Mouse (Mus musculus) retina, postnatal 7 days (tissue): ENCODE results near the gene Gm42906.
A peak's percentile ranks its signal among the peaks of the same experiment; 100 is the strongest.

ENCODE experiments used
- DNase-seq: peaks from one replicate; pipeline ENCODE4 v3.0.0-alpha.2; 2012; ENCODE audit warnings: low read depth, low spot score

The Gm42906 gene

DNA sequence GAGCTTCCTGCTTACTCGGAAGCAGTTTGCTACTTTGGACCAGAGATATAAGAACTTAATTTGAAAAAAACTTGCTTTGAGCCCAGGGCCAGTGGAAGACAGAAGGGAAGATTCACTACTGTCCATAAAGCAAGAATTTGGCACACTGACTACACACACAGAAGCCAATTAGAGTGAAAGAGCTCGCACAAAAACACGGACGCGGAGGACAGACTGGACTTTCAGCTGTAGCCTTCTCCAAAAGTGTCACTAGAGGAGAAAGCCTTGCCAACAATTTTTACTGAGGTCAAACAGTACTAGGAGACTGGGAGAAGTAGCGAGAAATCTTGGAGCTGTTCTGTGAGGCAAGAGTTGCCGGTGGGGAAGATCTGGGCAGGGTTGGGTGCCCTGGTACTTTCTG is 128.4 kb downstream of the Gm42906 start:
- DNase-seq: no peak

DNA sequence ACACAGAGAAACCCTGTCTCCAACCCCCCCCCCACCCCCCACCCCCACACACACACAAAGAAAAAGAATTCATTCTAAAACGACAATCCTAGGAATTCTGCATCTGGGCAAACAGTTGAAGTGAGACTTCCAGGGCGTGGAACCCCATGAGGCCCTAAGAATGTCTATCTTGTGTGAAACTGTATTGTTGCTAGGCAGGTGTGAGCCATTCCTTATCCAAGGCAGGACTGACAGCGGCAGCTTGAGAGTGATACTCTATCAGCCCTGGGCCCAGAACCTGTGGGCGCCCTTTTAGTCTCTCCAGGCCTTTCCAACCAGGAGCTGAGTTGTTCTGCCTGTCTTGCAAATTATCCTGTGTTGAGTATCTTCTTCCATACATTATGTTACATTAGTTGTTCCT is 129.6 kb downstream of the Gm42906 start:
- DNase-seq: no peak

DNA sequence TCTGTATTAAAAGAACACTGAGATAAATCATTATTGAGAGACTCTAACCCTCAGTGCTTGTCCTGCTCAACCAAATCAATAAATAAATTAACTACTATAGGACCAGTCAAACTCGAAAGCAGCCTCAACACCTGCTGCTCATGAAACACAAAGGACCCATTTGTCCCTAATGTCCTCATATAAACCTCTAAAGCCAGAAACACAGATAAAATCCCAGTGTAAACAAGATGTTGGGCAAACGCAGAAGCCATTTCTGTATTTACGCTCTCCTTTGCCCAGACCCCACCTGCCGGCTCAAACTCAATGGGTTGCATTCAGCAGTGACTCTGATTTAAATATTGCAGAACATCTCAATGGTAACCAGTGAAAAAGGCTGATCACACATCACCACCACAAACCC is 131.7 kb downstream of the Gm42906 start:
- DNase-seq: no peak

DNA sequence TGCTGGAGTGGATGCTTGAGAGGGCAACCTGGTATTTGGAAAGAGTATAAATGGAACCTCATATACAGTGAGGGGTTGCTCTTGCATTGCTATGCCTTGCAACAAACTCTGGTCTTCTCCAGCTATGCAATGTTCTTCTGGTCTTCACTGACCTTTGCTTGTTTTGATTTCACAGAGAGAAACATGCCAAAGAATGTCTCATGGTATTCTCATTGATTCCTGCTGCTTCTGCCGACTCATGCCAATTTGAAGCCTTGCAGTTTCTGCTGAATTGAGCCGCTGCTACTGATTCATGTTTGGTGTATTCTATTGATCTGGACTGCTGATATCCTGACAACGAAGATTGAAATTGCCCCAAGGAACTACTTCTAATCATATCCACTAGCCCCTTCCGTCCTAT is 134.4 kb downstream of the Gm42906 start:
- no peak for DNase-seq

DNA sequence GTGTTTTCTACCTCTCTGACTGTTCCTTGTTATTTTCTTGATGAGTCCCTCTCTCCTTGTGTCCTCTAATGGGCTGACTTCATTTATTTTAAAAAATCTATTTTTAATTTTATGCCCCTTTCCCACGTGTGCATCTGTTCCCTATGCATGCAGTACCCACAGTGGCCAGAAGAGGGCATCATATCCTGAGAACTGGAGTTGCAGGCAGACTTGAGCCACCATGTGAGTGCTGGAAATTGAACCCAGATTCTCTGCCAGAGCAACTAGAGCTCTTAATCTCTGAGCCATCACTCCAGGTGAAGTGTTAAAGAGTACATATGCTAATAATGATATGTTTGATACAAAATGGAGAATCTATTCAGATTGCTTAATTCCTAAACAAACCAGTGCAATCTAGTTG is 135.7 kb downstream of the Gm42906 start:
- DNase-seq: no peak

DNA sequence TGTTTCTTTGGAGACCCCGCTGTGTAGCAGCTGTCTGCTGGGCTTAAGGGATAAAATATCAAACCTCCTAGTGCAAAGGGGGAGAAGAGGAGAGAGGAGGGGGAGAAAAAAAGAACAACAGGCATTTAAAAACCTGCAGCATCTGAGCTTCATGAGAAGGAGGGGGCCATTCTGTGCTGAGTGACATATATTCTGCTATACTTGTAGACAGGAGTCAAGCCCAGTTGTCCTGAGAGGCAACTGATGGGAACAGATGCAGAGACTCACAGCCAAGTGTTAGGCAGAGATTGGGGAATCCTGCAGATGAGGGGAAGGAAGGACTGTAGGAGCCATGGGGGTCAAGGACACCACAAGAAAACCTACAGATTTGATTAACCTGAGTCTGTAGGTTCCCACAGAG is 141.6 kb downstream of the Gm42906 start:
- DNase-seq: no peak

DNA sequence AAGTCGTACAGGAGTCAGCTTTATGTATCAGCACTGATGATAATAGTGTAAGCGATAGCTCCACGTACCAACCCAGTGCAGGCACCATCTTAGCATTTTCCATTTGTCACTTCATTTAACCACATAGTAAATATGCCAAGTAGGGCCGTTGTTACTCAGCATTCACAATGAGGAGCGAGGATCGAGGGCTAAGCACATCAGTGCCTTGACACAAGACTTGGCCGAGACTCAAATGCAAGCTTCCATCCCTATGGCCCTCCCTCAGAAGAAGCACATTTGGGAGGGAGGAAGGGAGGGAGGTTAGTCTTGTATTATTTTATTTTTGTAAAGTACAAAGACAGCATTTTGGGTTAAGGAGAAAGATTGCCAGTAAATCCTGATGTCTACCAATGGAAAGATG is 148.4 kb downstream of the Gm42906 start:
- no peak for DNase-seq

DNA sequence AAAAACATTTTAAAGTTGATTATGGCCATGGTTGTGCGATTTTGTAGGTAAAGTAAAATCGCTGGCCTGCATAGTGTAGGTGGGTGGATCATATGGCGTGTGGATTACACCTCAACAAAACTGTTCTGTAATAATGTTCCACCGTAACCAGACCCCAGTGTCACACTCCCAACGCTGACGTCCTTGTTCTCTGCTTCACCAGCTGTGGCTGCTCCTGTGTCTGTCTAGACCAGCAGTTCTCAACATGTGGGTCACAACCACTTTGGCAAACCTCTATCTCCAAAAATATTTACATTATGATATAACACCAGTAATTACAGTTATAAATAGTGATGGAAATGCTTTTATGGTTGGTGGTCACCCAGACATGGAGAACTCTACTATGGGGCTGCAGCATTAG is 150.0 kb downstream of the Gm42906 start:
- DNase-seq: no peak

DNA sequence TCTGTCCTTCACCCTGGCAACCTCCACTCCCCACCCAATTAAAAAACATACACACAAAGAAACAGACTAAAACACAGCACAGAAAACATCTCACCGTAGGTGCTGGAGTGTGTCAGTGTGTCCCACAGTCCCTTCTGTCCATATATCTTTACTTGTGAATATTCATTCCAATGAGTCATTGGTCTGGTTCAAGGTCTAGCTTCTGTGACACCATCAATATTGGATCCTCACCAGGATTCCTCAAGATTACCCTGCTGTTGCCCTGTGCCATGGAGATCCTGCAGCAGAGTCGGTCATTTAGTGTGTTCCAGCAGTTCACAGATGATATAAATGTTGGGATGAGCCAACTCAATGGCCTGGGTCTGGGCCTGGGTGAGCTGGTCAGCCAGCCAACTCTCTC is 152.0 kb downstream of the Gm42906 start:
- no peak for DNase-seq

DNA sequence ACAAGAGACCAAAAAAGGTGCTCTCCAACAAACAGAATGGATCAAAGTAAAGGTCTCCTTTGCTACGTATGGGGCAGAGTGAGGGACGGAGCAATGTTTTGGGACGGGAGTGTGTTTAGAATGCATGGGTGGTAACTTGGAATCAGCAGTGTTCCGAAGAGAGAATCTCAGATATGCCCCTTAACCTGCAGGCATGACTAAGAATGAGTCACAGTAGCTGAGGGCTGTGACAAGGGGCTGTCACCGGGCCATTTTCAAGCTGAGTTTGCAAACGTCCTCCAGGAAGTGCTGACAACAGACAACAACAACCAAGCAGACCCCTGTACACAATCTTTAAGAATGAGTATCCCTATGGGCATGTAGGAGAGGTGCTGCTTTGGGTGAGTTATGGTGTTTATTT is 153.7 kb downstream of the Gm42906 start:
- no peak for DNase-seq

DNA sequence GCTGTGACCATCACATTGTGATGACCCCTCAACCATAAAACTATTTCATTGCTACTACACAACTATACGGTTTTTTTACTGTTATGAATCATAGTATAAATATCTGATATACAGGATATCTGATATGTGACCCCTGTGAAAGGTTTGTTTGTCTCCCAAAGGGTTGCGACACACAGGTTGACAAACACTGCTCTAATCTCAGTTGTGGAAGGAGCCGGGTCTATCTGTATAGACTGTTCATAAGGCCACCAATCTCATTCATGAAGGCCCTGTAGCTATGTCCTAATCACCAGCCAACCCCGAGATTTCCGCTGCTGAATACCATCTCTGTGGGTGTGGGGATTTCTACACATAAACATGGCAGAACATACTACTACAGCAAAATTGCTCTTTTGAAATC is 157.1 kb downstream of the Gm42906 start:
- DNase-seq: no peak

DNA sequence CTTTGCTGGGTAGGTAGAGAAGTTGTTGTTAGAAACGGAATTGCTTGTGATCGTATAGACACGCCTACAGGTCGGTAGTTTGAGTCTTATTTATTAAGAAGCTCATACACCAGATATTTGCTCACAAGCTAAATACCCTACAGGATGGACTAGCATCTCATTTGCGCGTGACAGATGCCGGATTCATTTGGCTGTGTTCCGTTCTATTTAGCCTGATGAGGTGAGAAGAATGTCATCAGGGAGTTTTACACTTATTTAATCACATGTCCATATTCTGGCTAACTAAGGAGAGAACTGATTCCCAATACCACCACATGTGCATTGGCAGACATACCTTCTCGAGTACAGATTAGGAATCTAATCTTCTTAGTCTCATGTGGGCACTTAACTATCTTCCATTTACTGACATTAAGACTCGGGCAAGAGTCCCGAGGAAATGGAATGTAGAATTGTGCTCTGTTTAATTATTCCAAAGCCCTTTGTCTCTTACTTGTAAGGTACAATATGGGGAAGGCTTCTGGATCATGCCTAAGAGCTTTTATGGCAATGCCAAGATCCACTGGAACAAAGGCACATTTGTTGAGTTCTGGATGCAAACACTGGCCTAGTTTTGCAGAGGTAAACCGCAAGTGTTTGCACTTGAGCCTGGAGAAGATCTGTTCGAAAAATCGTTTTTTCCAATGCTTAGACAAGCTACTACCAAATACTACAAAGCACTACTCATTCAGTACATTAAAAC is 160.9 kb downstream of the Gm42906 start:
- DNase-seq: no peak

DNA sequence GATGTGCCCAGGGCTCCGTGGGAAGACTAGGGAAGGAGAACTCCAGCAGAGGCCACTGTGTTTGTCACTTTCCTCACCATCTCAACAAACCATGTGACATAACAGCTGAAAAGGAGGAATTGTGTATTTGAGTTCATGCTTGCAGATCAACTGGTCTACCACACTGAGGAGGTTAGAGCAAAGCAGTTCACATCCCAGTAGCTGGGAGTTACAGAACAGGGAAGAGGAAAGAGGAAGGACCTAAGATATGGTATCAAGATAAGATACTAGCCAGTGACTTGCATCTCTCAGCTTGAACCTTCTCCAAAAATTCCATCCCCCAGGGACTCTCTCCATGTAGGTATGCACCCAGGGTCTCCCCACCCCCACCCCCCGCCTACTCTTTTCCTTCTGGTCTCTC is 166.4 kb downstream of the Gm42906 start:
- DNase-seq: no peak

DNA sequence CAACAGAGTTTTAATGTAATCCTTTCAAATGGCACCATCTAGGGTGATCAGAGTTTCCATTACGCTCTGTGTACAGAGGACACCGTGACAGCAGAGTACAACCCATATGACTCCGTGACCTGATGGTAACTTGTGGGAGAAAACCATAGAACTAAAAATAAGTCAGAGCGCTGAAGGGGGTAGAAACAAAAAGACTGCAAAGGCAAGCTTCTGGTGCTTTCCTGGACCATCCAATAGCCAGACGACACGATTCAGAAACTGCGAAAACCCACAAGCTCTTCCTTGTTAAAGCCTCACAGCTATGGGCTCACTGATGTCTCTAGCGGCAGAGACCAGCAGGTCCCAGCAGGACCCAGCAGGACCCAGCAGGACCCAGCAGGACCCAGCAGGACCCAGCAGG is 175.8 kb downstream of the Gm42906 start:
- no peak for DNase-seq

DNA sequence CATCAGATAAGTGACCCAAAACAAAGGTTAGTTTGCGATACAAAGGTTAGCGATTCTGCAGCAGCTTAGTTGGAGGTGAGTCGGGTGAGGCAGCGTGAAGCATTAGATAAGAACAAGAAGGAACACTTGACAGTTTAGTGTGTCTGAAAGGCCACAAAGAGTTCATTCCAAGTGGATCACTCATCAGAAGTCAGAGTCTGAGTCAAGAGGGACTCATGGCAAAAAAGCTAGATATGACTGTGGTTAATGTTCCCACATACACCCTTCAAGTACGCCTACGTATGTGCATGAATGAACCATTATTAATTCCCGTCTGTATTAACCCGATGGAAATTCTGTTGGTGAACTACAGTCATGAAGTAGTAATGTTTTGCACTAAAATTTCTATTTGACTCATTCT is 176.3 kb downstream of the Gm42906 start:
- DNase-seq: no peak

DNA sequence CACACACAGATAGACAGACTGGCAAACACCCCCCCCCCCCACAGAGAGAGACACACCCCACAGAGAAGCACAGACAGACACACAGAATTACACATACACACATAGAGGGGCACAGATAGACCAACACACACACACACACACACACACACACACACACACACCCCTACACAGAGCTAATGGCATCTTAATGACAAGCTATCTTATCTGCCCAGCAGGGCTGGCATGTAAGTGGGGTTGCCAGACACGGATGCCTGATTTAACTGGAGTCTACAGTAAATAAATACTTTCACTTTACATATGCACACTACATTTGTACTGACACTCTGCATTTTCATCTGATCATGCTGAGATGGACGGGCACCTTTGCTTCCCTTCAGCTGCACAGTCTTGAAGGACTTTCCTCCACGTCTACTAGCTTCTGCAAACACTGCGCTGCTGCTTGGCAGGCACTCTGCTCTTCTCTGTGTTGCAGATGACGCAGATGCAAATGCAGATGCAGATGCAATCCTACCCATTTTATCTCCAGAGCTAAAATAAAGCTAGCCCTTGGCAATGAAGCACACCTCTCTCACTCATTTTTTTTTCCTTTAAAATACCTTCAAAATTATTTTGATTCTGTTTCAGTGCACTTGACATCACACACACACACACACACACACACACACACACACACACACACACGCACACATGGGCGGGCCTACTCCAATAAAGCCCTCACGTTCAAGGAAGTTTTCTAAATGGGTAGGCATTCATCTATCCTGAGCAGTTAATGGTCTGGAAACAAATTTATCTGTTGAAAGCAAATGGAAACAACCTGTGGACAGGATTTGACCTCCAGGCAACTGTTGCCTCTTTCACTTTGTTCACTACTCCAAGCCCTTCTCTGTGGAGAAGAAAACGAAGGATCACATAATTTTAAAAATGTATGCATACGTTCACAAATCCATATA is 179.0 kb downstream of the Gm42906 start:
- no peak for DNase-seq

DNA sequence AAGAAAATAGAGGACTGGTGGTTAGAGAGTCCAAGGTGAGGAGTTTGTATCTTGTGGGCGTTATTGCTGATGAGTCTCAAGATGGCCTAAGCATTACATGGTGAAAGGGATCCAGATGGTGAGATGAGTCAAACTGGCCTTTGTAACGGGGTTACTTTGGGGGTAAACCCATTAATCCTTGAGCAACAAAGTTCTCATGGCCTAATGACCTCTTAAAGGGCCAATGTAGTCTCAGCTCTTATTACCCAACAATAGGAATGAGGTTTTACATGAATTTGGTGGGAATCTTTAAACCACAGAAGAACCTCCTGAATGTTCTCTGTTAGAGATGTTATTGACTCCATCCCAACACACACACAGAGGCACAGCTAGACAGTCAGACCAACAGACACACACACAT is 179.9 kb downstream of the Gm42906 start:
- no peak for DNase-seq

DNA sequence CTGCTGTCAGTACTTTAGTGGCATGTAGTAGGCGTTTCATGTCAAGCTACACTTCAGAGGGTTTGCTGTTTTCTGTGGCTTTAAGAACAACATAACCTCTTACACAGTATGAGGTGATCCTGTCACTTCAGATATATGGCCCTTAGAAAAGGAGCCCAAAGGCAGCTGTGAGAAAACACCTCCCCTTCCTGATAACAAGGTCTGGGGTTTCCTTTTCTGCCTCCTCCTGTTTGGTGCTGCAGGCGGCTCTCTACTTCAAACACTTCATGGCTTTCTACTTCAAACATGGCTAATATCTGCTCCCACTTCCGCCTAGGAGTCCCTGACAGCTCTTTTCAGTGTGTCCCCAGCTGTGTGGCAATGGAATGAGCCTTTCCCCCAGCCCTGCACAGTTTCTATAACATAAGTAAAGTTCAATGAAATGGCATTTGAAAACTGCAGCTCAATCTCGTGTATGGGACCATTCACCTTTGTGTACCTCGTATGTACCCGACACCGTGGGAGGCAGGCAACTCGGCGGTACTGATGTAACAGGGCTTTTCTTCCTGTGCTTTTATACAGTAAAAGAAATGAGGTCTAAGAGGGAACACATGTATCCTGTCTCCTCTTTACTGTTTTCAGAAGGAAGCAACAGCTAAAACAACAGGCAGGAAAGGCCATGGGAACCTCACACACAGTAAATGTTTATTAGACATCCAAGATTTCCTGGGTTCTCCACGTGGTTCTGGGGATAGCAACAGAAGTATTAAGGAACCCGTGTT is 180.7 kb downstream of the Gm42906 start:
- DNase-seq: no peak

DNA sequence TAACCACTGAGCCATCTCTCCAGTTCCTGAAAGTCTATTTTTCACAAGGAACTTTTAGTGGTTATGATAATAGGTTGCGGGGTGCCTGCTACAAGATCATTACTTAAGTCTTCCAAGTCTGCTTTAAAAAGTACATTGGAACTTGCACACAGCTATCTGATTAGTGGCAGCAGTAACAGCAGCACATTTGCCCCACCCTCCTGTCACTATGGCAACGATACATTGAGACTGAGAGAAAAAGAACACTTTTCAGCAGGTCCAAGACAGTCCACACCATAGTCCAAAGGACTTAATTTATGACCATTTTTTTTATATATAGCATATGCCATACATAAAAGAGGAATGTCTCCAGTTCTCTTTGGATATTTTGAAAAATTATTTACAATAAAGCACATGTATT is 181.7 kb downstream of the Gm42906 start:
- DNase-seq: no peak

DNA sequence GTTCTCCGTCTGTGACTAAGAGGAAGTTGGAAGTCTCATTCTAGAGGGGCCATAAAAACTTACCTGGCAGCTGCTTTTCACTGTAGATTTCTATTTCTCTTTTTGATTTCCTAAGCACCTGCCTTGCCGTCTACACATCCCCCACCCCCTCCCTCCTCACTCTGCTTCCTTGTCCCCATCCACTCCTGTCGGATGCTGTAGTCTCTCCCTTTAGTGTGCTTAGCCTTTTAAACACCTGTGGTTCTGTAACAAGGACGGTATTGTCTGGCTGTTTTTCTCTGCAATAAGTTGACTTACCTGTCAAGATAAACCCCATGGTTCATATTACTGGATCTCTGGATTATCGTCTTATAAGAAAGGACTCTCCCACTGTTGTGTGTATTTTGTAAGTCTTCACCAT is 182.4 kb downstream of the Gm42906 start:
- DNase-seq: no peak

DNA sequence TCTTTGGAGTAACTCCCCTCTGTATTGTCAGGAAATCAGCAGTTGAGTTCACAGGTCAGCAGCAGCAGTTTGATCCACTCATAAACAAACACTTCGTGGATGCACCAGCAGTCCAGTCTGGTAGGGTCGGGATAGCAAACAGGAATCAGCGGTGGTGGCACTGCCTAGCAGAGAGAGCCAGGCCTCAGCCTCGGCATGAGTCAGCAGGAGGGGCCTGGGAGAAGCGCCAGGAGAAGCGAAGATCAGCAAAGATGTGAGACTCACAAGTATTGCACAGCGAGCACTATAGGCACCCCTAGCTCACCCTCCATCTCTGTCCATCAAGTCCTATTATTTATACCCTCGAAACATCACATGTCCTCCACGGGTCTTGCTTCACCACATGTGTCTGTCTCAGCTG is 189.2 kb downstream of the Gm42906 start:
- DNase-seq: no peak

DNA sequence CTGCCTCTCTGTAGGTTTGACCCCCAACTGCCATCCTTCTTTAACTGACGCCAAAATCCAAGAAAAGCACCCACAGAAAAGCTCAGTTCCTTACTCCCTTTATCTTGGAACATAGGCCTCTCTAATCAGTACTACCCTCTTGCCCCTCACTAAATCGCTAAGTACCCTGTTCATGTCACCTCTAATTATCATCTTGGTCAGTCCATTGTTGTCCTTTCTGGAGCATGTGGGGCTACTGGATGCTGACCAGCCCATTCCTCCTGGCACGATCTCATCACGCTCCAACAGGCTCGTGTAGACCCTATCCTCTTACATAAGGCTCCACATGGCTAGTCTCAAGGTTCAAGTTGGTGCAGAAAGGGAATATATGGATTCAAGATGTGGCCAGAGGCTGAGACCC is 191.6 kb downstream of the Gm42906 start:
- DNase-seq: peak; percentile 5
